Mouse (Mus musculus) brain, embryonic 14.5 days (tissue): ENCODE results near the gene Map4k4.
A peak's percentile ranks its signal among the peaks of the same experiment; 100 is the strongest.

Experiments
- CTCF ChIP-seq: fragments of 200-500 bp; IDR thresholded peaks from 2 replicates; pipeline ENCODE4 v1.5.1; 2012; ENCODE audit warnings: inconsistent platforms, mild to moderate bottlenecking, moderate library complexity, borderline replicate concordance; ENCODE audit not compliant: insufficient read depth, insufficient read length; ENCODE audit errors: extremely low read depth
- POLR2A ChIP-seq: fragments of 200-500 bp; IDR thresholded peaks from 2 replicates; pipeline ENCODE4 v1.6.1; 2012; ENCODE audit warnings: mild to moderate bottlenecking, inconsistent platforms, borderline replicate concordance; ENCODE audit not compliant: poor library complexity, insufficient read depth, insufficient read length, severe bottlenecking; ENCODE audit errors: extremely low read depth

- TF ChIP-seq POLR2A (no peak), CTCF (peak; percentile 2; the same call in 1 of the 2 replicates)
These were observed 69.2 kb downstream of the Map4k4 start for GRCm38 (mm10) chr1:39969771-39970406.
